In the genomic region with DNA sequence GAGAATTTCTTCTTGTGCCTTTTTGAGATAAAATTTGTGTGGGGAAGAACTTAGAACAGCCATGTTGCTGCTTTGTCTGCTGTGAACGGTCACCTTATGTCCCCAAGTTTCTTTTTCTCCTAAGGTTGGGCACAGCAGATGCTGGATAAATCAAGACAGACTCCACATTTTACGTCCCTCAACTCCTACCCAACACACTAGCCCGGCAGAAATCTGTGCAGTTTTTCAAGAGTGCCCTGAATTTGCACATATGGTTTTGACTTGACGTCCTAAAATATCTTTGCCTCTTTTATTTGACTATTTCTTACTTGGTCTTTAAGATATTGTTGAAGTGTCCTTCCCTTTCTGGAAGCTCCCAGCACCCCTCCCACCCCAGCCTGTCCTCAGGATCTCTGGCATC, we compare ENCODE assay signal across 27 mouse cellular contexts.
DNase-seq lines count a peak whose midpoint lies in the region; ATAC-seq and TF ChIP-seq lines count a peak whose summit lies in the region.
"Had no signal": no experiment of that assay in that cellular context is flagged by ENCODE, and none has a peak within 500 bp of the region (broad histone marks: within the 10 kb centered on the region; RNA-seq: fewer than 3 reads in every experiment).

No protein-coding gene starts in this region.

- intact Hi-C loops in left cerebral cortex, adult 2 months (cut with DNase I): loop anchor here (2.0 kb wide), 1 partner anchor 28 kb away; no protein-coding TSS in a partner anchor
- intact Hi-C loops in left cerebral cortex, postnatal 4 days (cut with DNase I): no loop called here

- no peak overlapping the region for H3K4me3 ChIP-seq in left cerebral cortex, adult 2 months
- H3K4me3 ChIP-seq: embryonic facial prominence, embryonic 12.5 days; embryonic facial prominence, embryonic 15.5 days; forebrain, embryonic 12.5 days; forebrain, embryonic 15.5 days; heart, embryonic 12.5 days; heart, embryonic 15.5 days; hindbrain, embryonic 10.5 days; hindbrain, embryonic 13.5 days; intestine, embryonic 15.5 days had no signal

- no peak for TF ChIP-seq CTCF in left cerebral cortex, adult 2 months (IDR thresholded peaks at IDR 0.05)

- ATAC-seq in frontal cortex, adult (ENCODE audit: low TSS enrichment): peak; percentile 53
- ATAC-seq: forebrain, embryonic 15.5 days; hindbrain, embryonic 16.5 days; intestine, embryonic 15.5 days; Patski had no signal

- no peak for DNase-seq in frontal cortex, postnatal 10 days (ENCODE audit: low spot score in 2 of 2)
- no peak for DNase-seq in left cerebral cortex, adult 2 months (ENCODE audit: extremely low spot score in 1 of 2, low spot score in 2 of 2)
- no peak for DNase-seq in left cerebral cortex, postnatal 4 days
- peak; percentile 30 to 66 for DNase-seq in right cerebral cortex, postnatal 10 days (ENCODE audit: low spot score in 2 of 2)
- DNase-seq in right cerebral cortex, adult 2 months (ENCODE audit: low spot score in 2 of 2): no peak
- DNase-seq: adrenal gland, postnatal 10 days; adrenal gland, postnatal 36 days; cerebellum, adult 11 months; cerebellum, adult 2 months; cerebellum, adult 9-11 months; cerebellum, postnatal 25 days; gastrocnemius, postnatal 10 days; gastrocnemius, postnatal 36 days; heart, postnatal 10 days; heart, postnatal 36 days had no signal

- peak overlapping the region; percentile 59; the same call in 1 of the 2 replicates for H3K27ac ChIP-seq in left cerebral cortex, adult 2 months
- H3K27ac ChIP-seq: embryonic facial prominence, embryonic 12.5 days; embryonic facial prominence, embryonic 15.5 days; forebrain, embryonic 12.5 days; forebrain, embryonic 15.5 days; heart, embryonic 15.5 days; hindbrain, embryonic 10.5 days; hindbrain, embryonic 13.5 days; intestine, embryonic 15.5 days had no signal

Comparison
In these comparisons a context has a peak if more than half of its experiments do, and no peak if none do; other contexts are left out.
1. DNase-seq: peak in right cerebral cortex, postnatal 10 days (2 of 2); none in frontal cortex, postnatal 10 days (0 of 2), left cerebral cortex, adult 2 months (0 of 2), left cerebral cortex, postnatal 4 days (single experiment) and right cerebral cortex, adult 2 months (0 of 2).